Mouse (Mus musculus) granulocyte monocyte progenitor cell, adult 5-6 weeks (primary cell): Measurements from ENCODE around the gene Zzef1. TPM values are rescaled to one million over a fixed set of nuclear protein-coding genes. Genes with fewer than 3 reads are reported as not detected.
"Not testable (repeated sequence)": the region's sequence is repeated elsewhere in the genome, so short reads cannot be mapped to it uniquely, and the experiment has no call there.

Experiments
- ATAC-seq: replicated peaks from 2 replicates; pipeline ENCODE4 v1.8.0; 2016; ENCODE audit warnings: mild to moderate bottlenecking, moderate TSS enrichment, inconsistent platforms; ENCODE audit not compliant: poor library complexity, severe bottlenecking
- total RNA-seq, 2 experiments: library from RNA; stranded (forward) in 1 of 2; stranded (reverse) in 1 of 2; fragments of 200-712, 200-1000 nt in 1 of 2; fragments of >200 nt in 1 of 2; fragmentation: Nextera tagmentation in 1 of 2; gene quantifications; 2 replicates each; pipeline ENCODE4 v1.2.3; 2014 to 2017

Gene Zzef1
- total RNA-seq (2014; fragmentation: Nextera tagmentation) (29.9 and 31.8 TPM in 2 replicates), total RNA-seq (2017) (21.6 and 22.1 TPM in 2 replicates)

GRCm38 (mm10) chr11:72795455-72796295, at the start of gene Zzef1, which contains the start of gene Cyb5d2:
Zzef1 (plus strand) TSS chr11:72796226.
Cyb5d2 (minus strand) TSS chr11:72796142.
- ATAC-seq: peak; percentile 95

DNA sequence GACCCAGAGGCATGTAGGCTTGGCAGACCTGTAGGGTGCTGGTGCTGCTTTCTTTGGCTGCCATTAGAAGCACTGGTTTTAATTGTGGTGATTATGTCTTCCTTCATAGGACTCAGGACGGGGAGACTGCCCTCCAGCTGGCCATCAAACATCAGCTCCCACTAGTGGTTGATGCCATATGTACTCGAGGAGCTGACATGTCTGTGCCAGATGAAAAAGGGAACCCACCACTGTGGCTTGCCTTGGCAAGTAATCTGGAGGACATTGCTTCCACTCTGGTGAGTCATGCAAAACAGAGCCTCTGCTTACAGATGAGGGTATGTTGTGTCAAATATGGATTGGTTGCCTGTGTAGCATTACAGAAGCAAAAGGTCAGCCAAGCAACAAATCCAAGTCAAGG, 44.1 kb upstream of the Zzef1 start:
- peak; percentile 68 for ATAC-seq

GRCm38 (mm10) chr11:72758316-72758715, 37.7 kb upstream of the Zzef1 start:
- no peak for ATAC-seq

DNA sequence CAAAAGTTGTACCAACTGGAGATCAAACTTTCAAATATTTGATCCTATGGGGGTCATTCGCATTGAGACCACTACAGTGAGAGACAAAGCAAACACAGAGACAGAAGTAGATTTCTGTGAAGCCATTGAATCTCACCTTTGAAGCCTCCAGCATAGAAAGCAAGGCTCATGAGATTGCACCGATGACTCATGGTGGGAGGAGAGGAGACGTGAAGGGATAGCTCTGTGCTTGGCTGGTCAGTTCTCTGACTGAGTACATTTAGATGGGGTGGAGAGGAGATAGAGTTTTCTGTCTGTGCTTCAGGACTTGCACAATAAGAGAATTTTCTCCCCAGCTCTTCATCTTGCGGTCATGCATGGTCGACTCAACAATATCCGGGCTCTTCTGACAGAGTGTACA, 36.4 kb upstream of the Zzef1 start:
- no peak for ATAC-seq

- no peak for ATAC-seq
Measured at GRCm38 (mm10) chr11:72760781-72761180, 35.2 kb upstream of the Zzef1 start.

GRCm38 (mm10) chr11:72764270-72764669, 31.8 kb upstream of the Zzef1 start:
- no peak for ATAC-seq

DNA sequence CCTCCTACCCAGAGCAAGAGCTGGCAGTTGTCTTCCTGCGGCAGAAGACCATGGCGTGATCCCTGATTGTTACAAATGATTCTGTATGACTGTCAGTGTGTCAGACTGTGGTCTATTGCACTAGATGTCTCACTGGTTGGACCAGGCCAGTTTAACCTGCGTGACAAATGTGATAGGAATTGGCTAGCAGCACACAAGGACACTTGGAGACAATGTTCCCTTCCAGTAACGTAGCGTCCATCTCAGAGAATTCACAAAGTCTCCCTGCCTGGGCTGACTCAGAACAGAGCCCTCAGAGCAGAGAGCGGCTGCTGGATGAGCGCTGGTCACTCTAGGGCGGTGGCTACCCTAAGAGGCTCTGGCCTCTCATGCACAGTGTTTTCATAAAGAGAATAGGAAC, 28.3 kb upstream of the Zzef1 start:
- ATAC-seq: no peak

DNA sequence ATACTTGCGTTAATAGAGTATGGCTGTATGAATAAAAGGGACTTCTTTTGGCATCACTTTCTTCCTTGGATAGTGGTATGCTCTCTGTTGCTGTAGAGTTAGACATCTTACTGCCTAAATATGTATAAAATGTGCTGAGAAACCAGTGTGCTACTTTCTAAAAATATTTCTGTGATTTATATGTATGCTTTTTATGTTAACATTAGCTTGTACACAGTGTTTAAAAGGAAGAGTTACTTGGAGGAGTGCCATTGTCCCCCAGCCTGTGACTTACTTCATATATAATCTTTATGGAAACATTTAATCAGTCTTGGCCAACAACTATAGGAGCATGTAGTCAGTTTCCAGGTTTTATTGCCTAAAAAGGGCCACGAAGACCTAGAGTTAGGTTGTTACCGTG, 27.0 kb upstream of the Zzef1 start:
- ATAC-seq: no peak

DNA sequence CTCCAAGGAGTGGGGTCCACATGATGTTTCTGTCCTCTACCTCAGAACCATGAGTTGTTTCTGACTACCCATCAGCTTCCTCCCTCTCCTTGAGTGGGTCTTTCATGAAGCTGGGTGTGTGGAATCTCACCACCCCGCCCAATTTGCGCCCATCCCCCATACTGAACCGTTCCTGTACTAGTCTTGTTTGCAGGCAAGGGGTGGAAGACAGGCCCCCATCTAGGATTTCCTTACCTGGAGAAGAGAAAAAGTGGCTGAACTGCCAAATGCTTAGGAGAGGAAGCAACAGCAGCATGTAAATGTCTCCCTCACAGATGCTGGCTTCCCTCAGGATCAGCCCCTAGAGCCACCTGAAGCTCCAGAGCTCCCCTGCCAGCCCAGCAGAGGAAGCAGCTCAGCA, 25.7 kb upstream of the Zzef1 start:
- no peak for ATAC-seq

GRCm38 (mm10) chr11:72770816-72771215, 25.2 kb upstream of the Zzef1 start:
- no peak for ATAC-seq

- no peak for ATAC-seq
Measured at GRCm38 (mm10) chr11:72771461-72771860, 24.6 kb upstream of the Zzef1 start.

DNA sequence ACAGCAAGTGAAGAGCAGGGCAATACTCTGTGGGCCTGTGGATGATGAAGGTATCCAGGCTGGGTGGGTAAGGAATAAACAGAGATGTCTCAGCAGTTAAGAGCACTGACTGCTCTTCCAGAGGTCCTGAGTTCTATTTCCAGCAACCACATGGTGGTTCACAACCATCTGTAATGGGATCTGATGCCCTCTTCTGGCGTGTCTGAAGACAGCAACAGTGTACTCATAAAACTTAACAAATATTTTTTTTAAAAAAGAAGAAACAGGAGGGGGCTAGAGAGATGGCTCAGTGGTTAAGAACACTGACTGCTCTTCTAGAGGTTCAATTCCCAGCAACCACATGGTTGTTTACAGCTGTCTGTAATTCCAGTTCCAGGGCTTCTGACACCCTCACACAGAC, 23.4 kb upstream of the Zzef1 start:
- not testable (repeated sequence) for ATAC-seq

DNA sequence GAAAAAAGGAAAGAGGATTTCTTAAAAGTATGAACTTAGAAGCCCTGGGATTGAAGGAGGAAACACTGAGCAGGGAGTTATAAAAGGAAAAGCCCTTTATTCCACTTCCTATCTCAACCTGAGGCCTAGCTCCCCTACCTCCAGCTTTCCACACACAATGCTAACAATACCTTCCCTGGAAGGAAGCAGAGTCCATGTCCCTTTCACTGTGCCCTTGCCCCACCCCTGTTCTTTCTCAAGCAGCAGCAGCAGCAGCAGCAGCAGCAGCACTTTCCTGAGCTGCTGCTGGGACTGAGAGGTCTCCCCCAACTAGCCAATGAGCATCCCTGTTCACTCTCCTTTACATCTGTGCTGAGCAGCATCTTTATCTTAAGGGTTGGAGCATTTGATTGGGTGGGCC, 17.1 kb upstream of the Zzef1 start:
- ATAC-seq: no peak

GRCm38 (mm10) chr11:72782103-72782502, 13.9 kb upstream of the Zzef1 start:
- peak; percentile 97 for ATAC-seq

GRCm38 (mm10) chr11:72782503-72782902, 13.5 kb upstream of the Zzef1 start:
- peak; percentile 67 for ATAC-seq

GRCm38 (mm10) chr11:72792033-72792432, 4.0 kb upstream of the Zzef1 start:
- no peak for ATAC-seq

GRCm38 (mm10) chr11:72795149-72795454, 924 bp upstream of the Zzef1 start:
- ATAC-seq: 0 out of 2 replicates have a peak, but pooled peaks have one; percentile 1

DNA sequence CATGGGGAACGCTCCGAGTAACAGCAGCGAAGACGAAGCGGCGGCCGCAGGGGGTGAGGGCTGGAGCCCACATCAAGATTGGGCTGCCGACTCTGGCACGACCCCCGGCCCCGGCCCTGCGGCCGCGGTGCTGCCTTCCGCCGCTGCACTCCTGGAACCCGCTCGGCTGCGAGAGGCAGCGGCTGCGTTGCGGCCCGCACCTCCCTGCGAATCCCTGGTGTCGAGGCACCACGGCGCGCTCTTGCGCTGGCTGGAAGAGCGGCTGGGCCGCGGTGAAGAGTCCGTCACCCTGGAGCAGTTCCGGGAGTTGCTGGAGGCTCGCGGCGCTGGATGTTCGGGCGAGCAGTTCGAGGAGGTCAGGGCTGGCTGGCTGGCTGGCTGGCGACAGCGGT, 266 bp downstream of the Zzef1 start:
- ATAC-seq: peak; percentile 15; the same call in 1 of the 2 replicates

DNA sequence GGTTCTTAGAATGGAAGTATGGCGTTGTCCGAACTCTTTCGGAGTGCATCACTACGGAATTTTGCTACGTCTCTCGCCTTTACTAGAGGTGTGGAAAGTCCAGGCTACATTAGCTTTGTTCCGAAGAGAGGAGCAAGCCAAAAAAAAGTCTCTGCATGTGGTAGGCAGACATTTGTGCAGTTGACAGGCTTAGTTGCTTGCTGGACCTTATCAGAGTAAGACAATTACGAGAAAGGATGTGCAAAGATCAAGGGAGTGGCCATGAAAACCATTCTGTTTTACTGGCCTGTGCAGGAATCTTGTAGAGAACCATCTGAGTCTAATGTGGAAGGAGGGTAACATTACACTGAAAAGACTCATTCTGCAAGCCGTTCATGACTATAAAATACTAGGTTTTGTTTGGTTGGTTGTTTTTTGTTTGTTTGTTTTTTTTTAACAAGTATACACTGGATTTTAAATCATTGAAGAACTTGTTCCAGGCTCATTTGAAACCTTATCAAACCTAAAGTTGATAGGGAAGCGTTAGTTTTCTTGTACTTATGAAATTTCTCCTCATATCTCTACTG, 830 bp downstream of the Zzef1 start:
- ATAC-seq: no peak

DNA sequence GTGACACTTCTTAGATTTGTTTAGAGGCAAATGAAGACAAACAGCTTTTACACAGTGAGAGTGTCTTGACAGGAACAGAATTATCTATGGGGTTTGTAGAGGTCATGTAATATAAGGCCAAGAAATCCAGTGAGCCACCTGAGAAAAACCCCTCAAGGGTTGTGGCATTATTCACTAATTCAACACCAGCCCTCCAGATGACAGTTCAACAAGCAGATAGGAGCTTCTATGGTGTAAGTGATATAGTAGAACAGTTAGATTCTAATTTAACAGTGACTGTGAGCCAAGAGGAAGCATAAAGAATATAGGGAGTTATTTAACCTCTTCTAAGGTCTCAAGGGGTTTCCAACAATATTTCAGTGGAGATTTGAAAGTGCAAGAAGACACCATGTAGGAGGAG, 2.1 kb downstream of the Zzef1 start:
- ATAC-seq: no peak

- ATAC-seq: no peak
Measured at GRCm38 (mm10) chr11:72801182-72801581, 5.2 kb downstream of the Zzef1 start.

DNA sequence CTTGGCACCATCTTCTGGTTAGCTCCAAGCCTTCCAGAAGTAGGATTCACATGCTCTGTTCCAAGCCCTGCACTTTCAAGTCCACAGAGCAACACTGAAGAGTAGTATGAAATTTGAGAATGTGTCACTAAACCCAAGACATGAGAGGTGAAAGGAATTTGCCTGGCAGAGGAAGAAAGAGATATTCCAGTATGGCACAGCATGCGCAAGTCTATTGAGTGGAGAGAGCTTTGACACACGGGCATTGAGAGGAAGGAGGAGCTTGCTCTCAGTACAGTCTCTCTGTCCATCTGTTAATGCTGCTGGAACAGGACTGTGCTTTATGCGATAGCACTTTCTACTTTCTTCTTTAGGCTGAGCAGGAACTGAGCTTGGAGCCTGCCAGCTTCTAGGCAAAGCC, 7.0 kb downstream of the Zzef1 start:
- ATAC-seq: no peak
